Mouse (Mus musculus) liver, postnatal 0 days (tissue): ENCODE measurements around the gene Dpf3.

Experiments used
- CTCF ChIP-seq: sonication (generic); IDR thresholded peaks from 2 replicates; pipeline ENCODE4 v1.5.1; 2016; ENCODE audit warnings: antibody characterized with exemption, low read depth
- EP300 ChIP-seq: IDR thresholded peaks from 2 replicates; pipeline ENCODE4 v1.6.1; 2016; ENCODE audit warnings: antibody characterized with exemption, low read depth, mild to moderate bottlenecking

DNA sequence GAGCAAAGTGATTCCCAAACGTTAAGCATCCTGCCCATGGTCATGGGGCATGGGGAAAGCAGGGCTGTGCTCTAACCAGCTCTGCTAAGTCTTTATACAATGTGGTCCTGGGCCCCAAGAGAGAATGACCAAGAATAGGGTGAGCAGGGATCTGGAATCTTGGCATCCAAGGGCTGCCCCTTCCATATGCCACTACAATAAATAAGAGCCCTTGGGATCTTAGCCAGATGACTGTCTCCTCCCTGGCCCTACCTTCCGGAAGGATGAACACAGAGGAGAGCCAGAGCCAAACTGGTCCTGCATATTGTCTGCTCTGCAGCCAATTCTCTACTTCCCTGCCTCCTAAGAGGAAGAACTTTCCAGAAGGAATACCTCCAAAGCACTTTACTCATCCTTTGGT lies 238.9 kb downstream of the Dpf3 start:
- no peak for TF ChIP-seq CTCF
- no peak for TF ChIP-seq EP300
